Mouse (Mus musculus): Measurements from ENCODE around the gene Tsr2.

Gene Tsr2

DNA sequence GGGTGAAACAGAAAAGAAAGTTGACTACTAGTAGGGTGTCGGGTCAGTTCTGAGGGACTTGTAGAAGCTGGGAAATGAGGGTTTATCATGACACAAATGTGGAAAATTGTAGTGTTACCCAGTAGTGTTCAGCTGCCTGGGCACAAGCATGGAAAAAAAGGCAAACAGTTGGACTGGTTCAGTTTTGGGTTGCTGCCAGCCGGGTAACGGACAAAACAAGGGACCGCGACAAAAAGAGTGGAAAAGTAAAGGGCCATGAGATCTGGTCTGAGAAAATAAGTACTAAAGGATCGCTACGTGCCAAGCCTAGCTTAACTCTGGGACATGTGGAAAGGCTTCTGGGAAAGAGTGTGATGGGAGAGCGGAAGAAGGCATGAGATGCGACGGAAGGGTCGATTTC is 50.0 kb downstream of the Tsr2 start:
- no peak for DNase-seq (ENCODE audit: low read depth)

GRCm38 (mm10) chrX:151045850-151046249 is 50.5 kb downstream of the Tsr2 start, which contains the start of gene Fgd1:
Fgd1 (plus strand) TSS chrX:151046150.
- DNase-seq (ENCODE audit: low read depth) = no peak

DNA sequence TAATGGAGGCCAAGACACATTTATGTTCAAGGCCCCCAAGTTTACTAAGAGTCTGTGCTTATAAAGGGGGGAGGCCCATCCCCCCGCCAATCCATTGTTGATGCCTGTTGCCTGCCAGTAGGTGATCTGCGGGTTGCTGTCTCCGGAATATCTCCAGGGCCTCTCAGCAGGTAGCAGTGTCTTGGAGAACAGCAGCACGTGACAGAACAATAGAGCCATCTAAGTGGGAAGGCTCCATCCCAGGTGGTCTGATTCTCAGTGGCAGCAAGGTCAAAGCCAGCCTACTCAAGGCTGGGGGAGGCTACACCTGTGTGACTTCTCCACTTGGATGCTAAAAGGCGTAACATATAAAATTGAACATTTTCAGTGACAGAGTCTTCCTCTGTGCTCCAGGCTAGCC is 55.1 kb downstream of the Tsr2 start:
- DNase-seq (ENCODE audit: low read depth) = no peak

Data from c-Kit-positive CD71-positive TER-119-negative erythroid progenitor cells, embryonic 14.5 days (primary cell).